Mouse (Mus musculus) bone marrow, adult 2 months (tissue): Measurements from ENCODE around the gene Iqsec1. TPM values are rescaled to one million over a fixed set of nuclear protein-coding genes. Genes with fewer than 3 reads are reported as not detected.
A peak's percentile ranks its signal among the peaks of the same experiment; 100 is the strongest.

ENCODE experiments used
- H3K27ac ChIP-seq: fragments of 200-500 bp; 2 replicates; pipeline ENCODE4 v1.5.1; 2012; ENCODE audit warnings: low read depth, mild to moderate bottlenecking, control low read depth, inconsistent platforms, low read length; ENCODE audit not compliant: control insufficient read depth, poor library complexity, insufficient read depth
- H3K4me1 ChIP-seq: fragments of 200-500 bp; 2 replicates; pipeline ENCODE4 v1.6.1; 2011; ENCODE audit warnings: low read length; ENCODE audit not compliant: control insufficient read depth, insufficient read depth
- H3K4me3 ChIP-seq: fragments of 200-500 bp; replicated peaks from 2 replicates; pipeline ENCODE3; 2011; ENCODE audit warnings: mild to moderate bottlenecking, low read depth, low read length, control low read depth; ENCODE audit not compliant: control insufficient read depth
- CTCF ChIP-seq: fragments of 200-500 bp; IDR thresholded peaks from 2 replicates; pipeline ENCODE4 v1.5.1; 2011; ENCODE audit warnings: low read length, control low read depth; ENCODE audit not compliant: control insufficient read depth, insufficient read depth
- POLR2A ChIP-seq: fragments of 200-500 bp; IDR thresholded peaks from 2 replicates; pipeline ENCODE4 v1.6.1; 2011; ENCODE audit warnings: low read depth, mild to moderate bottlenecking, control low read depth, low read length, borderline replicate concordance; ENCODE audit not compliant: control insufficient read depth
- whole genome bisulfite sequencing: fragments of 180-500 bp; shearing (Covaris S2); methylation state at CpG from one replicate; pipeline ENCODE4 v1.1.7; 2018; 5-methylcytosine and 5-hydroxymethylcytosine counted together
- polyA plus RNA-seq: library from polyadenylated mRNA; stranded (reverse); fragments of >200 nt; gene quantifications from 2 replicates; pipeline ENCODE4 v1.2.4, GENCODE M21; 2011; ENCODE audit warnings: low replicate concordance; ENCODE audit not compliant: missing spikeins, insufficient read depth, insufficient read length

Gene Iqsec1
- polyA plus RNA-seq, 1 experiment, result 81.1 TPM

DNA sequence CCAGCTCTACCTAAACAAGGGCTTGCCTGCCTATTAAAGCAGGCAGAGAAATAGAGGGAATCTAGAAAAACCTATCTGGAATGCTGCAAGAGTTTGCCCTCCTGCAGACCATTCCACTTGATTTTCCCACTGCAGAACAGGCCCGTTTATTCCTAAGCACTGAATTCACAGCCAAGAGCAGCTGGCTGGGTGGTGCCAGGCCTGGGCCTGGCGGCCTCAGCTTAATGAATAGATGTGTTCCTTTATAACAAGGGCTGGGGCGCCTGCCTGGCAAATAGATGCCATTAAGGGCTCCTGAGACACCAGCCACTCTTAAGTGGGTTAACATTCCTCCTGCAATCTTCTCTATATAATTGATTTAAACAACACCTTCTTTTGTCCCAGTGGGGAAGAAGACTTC, 265.5 kb downstream of the Iqsec1 start:
- Histone ChIP-seq H3K27ac (no peak overlapping the region), H3K4me3 (no peak overlapping the region), H3K4me1 (peaks cover 6% of the 10 kb centered on the region)
- WGBS, result 82% methylated on average over 3 of the region's 3 CpGs
- TF ChIP-seq POLR2A (no peak), CTCF (no peak)

DNA sequence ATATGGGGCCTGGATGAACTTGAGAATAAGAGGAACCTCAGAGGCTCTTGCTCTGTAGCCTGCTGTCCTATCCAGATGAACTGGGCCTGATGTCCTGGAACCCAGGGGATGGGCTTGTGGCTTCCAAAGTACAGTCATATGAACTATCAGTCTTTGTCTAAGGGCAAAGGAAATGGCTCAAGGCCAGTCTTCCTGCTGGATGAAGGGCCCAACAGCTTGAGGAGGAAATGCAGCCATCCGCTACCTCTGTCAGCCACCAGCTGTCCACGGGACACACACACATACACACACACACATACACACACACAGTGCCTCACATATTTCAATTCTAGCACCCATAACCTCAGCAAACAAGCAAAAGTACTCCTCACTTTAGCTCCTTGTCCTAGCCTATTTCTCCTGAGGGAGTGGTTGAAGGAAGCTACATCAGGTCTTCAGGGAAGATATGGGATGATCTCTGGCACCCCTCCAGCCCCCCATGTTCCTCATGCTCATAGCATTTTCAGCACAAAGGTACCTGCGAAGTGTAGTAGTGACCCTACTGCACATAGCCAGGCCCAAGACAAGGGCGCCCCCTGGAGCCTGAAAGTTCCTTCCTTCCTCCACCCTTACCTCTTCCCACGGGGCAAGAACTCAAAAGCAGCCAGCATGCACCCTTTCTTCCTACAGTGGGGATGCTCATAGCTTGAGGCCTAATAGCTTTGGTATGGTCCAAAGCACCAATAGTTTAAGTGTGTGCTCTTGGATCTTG, 267.3 kb downstream of the Iqsec1 start:
- WGBS, result 55% methylated on average over 5 of the region's 5 CpGs
- H3K27ac ChIP-seq, result no peak overlapping the region
- no peak overlapping the region for H3K4me3 ChIP-seq
- peak; percentile 72 for TF ChIP-seq CTCF
- TF ChIP-seq POLR2A, result no peak
- H3K4me1 ChIP-seq, result peaks cover 7% of the 10 kb centered on the region

- no peak for TF ChIP-seq POLR2A
- TF ChIP-seq CTCF, result no peak
- Histone ChIP-seq H3K4me3 (no peak overlapping the region), H3K27ac (no peak overlapping the region; the same call in 1 of the 2 replicates), H3K4me1 (peaks cover 7% of the 10 kb centered on the region)
- WGBS, result 40% methylated on average over 3 of the region's 3 CpGs
These were observed 268.3 kb downstream of the Iqsec1 start for GRCm38 (mm10) chr6:90720201-90720600.

GRCm38 (mm10) chr6:90719402-90719801, 269.1 kb downstream of the Iqsec1 start:
- Histone ChIP-seq H3K4me1 (peaks cover 7% of the 10 kb centered on the region), H3K4me3 (no peak overlapping the region), H3K27ac (no peak overlapping the region)
- 85% methylated on average over 6 of the region's 6 CpGs for whole genome bisulfite sequencing
- no peak for TF ChIP-seq CTCF
- no peak for TF ChIP-seq POLR2A

- peaks cover 8% of the 10 kb centered on the region for H3K4me1 ChIP-seq
- 80% methylated on average over 3 of the region's 3 CpGs for WGBS
- no peak overlapping the region for H3K27ac ChIP-seq
- H3K4me3 ChIP-seq, result no peak overlapping the region
- TF ChIP-seq POLR2A, result no peak
These were observed 270.0 kb downstream of the Iqsec1 start for GRCm38 (mm10) chr6:90718477-90718876.

- peaks cover 10% of the 10 kb centered on the region for H3K4me1 ChIP-seq
- TF ChIP-seq POLR2A (no peak), CTCF (no peak)
- no peak overlapping the region for H3K4me3 ChIP-seq
- no peak overlapping the region for H3K27ac ChIP-seq
- WGBS, result 57% methylated on average over 1 of the region's 1 CpGs
These were observed 270.8 kb downstream of the Iqsec1 start for GRCm38 (mm10) chr6:90717711-90718110.

GRCm38 (mm10) chr6:90716853-90717252, 271.6 kb downstream of the Iqsec1 start:
- no peak overlapping the region for H3K4me3 ChIP-seq
- TF ChIP-seq POLR2A (no peak), CTCF (no peak)
- WGBS, result 48% methylated on average over 4 of the region's 4 CpGs
- no peak overlapping the region for H3K27ac ChIP-seq
- peaks cover 11% of the 10 kb centered on the region for H3K4me1 ChIP-seq

- peak overlapping the region; percentile 72 for H3K4me3 ChIP-seq
- peak overlapping the region; percentile 65 for H3K27ac ChIP-seq
- TF ChIP-seq POLR2A (peak; percentile 37; the same call in 1 of the 2 replicates), CTCF (no peak)
- 2% methylated on average over 49 of the region's 49 CpGs for WGBS
- peaks cover 11% of the 10 kb centered on the region for H3K4me1 ChIP-seq
These were observed 272.3 kb downstream of the Iqsec1 start for GRCm38 (mm10) chr6:90716066-90716704.

- Histone ChIP-seq H3K4me1 (peaks cover 9% of the 10 kb centered on the region), H3K4me3 (peak overlapping the region; percentile 72), H3K27ac (peak overlapping the region; percentile 65)
- 61% methylated on average over 4 of the region's 4 CpGs for WGBS
- TF ChIP-seq POLR2A, result no peak
- no peak for TF ChIP-seq CTCF
These were observed 273.1 kb downstream of the Iqsec1 start for GRCm38 (mm10) chr6:90715245-90715905.
